Mouse (Mus musculus): ENCODE results near the gene Ifitm10. TPM values are rescaled to one million over a fixed set of nuclear protein-coding genes. Genes with fewer than 3 reads are reported as not detected.

Gene Ifitm10
- polyA plus RNA-seq, 1 experiment from 2014 or later, result 1.9 TPM

- peaks cover 27% of the 10 kb centered on the region for H3K27me3 ChIP-seq (replicated peaks)
- no peak overlapping the region for H3K9ac ChIP-seq
- no peaks in the 10 kb centered on the region for H3K9me3 ChIP-seq
- no peak overlapping the region for H3K4me3 ChIP-seq (replicated peaks)
- peaks cover 27% of the 10 kb centered on the region for H3K36me3 ChIP-seq
- no peak overlapping the region for H3K27ac ChIP-seq
- no peak overlapping the region for H3K4me2 ChIP-seq (replicated peaks)
- ATAC-seq, result no peak
- H3K4me1 ChIP-seq (replicated peaks), result peaks cover 8% of the 10 kb centered on the region
- 92% methylated on average over 5 of the region's 5 CpGs for WGBS
These were observed 961 bp upstream of the Ifitm10 start for GRCm38 (mm10) chr7:142374413-142375015.

GRCm38 (mm10) chr7:142373039-142373438, 514 bp downstream of the Ifitm10 start:
- Histone ChIP-seq H3K9me3 (no peaks in the 10 kb centered on the region), H3K9ac (no peak overlapping the region), H3K27me3 (replicated peaks) (peaks cover 27% of the 10 kb centered on the region), H3K4me1 (replicated peaks) (peaks cover 8% of the 10 kb centered on the region), H3K4me2 (replicated peaks) (no peak overlapping the region), H3K4me3 (replicated peaks) (no peak overlapping the region), H3K36me3 (peaks cover 15% of the 10 kb centered on the region), H3K27ac (no peak overlapping the region)
- no peak for ATAC-seq
- 73% methylated on average over 5 of the region's 5 CpGs for WGBS

GRCm38 (mm10) chr7:142371768-142372661, 1.5 kb downstream of the Ifitm10 start:
- Histone ChIP-seq H3K4me3 (replicated peaks) (peak overlapping the region; percentile 39), H3K27me3 (replicated peaks) (peaks cover 27% of the 10 kb centered on the region), H3K4me2 (replicated peaks) (peak overlapping the region; percentile 87), H3K4me1 (replicated peaks) (peaks cover 8% of the 10 kb centered on the region), H3K27ac (no peak overlapping the region), H3K9me3 (no peaks in the 10 kb centered on the region), H3K9ac (peak overlapping the region; percentile 40), H3K36me3 (peaks cover 11% of the 10 kb centered on the region)
- peak; percentile 28 for ATAC-seq
- WGBS, result 2% methylated on average over 60 of the region's 64 CpGs

GRCm38 (mm10) chr7:142371398-142371767, 2.2 kb downstream of the Ifitm10 start:
- WGBS, result 27% methylated on average over 11 of the region's 11 CpGs
- Histone ChIP-seq H3K27me3 (replicated peaks) (peaks cover 27% of the 10 kb centered on the region), H3K9ac (no peak overlapping the region), H3K4me3 (replicated peaks) (peak overlapping the region; percentile 39), H3K4me1 (replicated peaks) (peaks cover 8% of the 10 kb centered on the region), H3K4me2 (replicated peaks) (peak overlapping the region; percentile 87), H3K9me3 (no peaks in the 10 kb centered on the region), H3K27ac (no peak overlapping the region), H3K36me3 (peaks cover 6% of the 10 kb centered on the region)
- ATAC-seq, result peak; percentile 5; the same call in 1 of the 2 replicates

- peaks cover 27% of the 10 kb centered on the region for H3K27me3 ChIP-seq (replicated peaks)
- no peak for ATAC-seq
- H3K9me3 ChIP-seq, result no peaks in the 10 kb centered on the region
- no peak overlapping the region for H3K4me3 ChIP-seq (replicated peaks)
- peaks cover 8% of the 10 kb centered on the region for H3K4me1 ChIP-seq (replicated peaks)
- WGBS, result 83% methylated on average over 18 of the region's 18 CpGs
- peaks cover 2% of the 10 kb centered on the region; the same call in 1 of the 2 replicates for H3K36me3 ChIP-seq
- no peak overlapping the region for H3K9ac ChIP-seq
- no peak overlapping the region for H3K27ac ChIP-seq
- peak overlapping the region; percentile 87; the same call in 1 of the 2 replicates for H3K4me2 ChIP-seq (replicated peaks)
These were observed 2.6 kb downstream of the Ifitm10 start for GRCm38 (mm10) chr7:142370937-142371336.

GRCm38 (mm10) chr7:142369820-142370219, 3.7 kb downstream of the Ifitm10 start:
- H3K4me1 ChIP-seq (replicated peaks), result peaks cover 8% of the 10 kb centered on the region
- H3K9me3 ChIP-seq, result no peaks in the 10 kb centered on the region
- no peak overlapping the region for H3K4me2 ChIP-seq (replicated peaks)
- H3K27ac ChIP-seq, result no peak overlapping the region
- no peak overlapping the region for H3K9ac ChIP-seq
- H3K36me3 ChIP-seq, result no peaks in the 10 kb centered on the region
- H3K4me3 ChIP-seq (replicated peaks), result no peak overlapping the region
- 64% methylated on average over 6 of the region's 6 CpGs for WGBS
- ATAC-seq, result no peak
- peaks cover 27% of the 10 kb centered on the region for H3K27me3 ChIP-seq (replicated peaks)

GRCm38 (mm10) chr7:142368856-142369255, 4.7 kb downstream of the Ifitm10 start:
- Histone ChIP-seq H3K4me1 (replicated peaks) (peaks cover 8% of the 10 kb centered on the region), H3K36me3 (no peaks in the 10 kb centered on the region), H3K4me2 (replicated peaks) (no peak overlapping the region), H3K27me3 (replicated peaks) (peaks cover 27% of the 10 kb centered on the region), H3K4me3 (replicated peaks) (no peak overlapping the region), H3K27ac (no peak overlapping the region), H3K9me3 (no peaks in the 10 kb centered on the region), H3K9ac (no peak overlapping the region)
- no peak for ATAC-seq
- WGBS, result 75% methylated on average over 2 of the region's 2 CpGs

GRCm38 (mm10) chr7:142363107-142363506, 10.4 kb downstream of the Ifitm10 start:
- Histone ChIP-seq H3K4me2 (replicated peaks) (no peak overlapping the region), H3K4me1 (replicated peaks) (no peaks in the 10 kb centered on the region), H3K9me3 (no peaks in the 10 kb centered on the region), H3K36me3 (no peaks in the 10 kb centered on the region), H3K27ac (no peak overlapping the region), H3K4me3 (replicated peaks) (no peak overlapping the region), H3K9ac (no peak overlapping the region), H3K27me3 (replicated peaks) (no peaks in the 10 kb centered on the region)
- WGBS, result 77% methylated on average over 4 of the region's 4 CpGs
- ATAC-seq, result no peak

- no peaks in the 10 kb centered on the region for H3K27me3 ChIP-seq (replicated peaks)
These were observed 12.8 kb downstream of the Ifitm10 start for GRCm38 (mm10) chr7:142360743-142361142.

GRCm38 (mm10) chr7:142359129-142359528, 14.4 kb downstream of the Ifitm10 start:
- Histone ChIP-seq H3K4me1 (replicated peaks) (no peaks in the 10 kb centered on the region), H3K9me3 (no peaks in the 10 kb centered on the region), H3K4me2 (replicated peaks) (no peak overlapping the region), H3K9ac (no peak overlapping the region), H3K27me3 (replicated peaks) (no peaks in the 10 kb centered on the region), H3K27ac (no peak overlapping the region), H3K4me3 (replicated peaks) (no peak overlapping the region), H3K36me3 (no peaks in the 10 kb centered on the region)
- 50% methylated on average over 8 of the region's 8 CpGs for WGBS
- ATAC-seq, result no peak

More at GRCm38 (mm10) chr7:142360743-142361142, 12.8 kb downstream of the Ifitm10 start:
- no peaks in the 10 kb centered on the region for H3K9me3 ChIP-seq
- no peaks in the 10 kb centered on the region for H3K36me3 ChIP-seq
- H3K4me2 ChIP-seq (replicated peaks), result no peak overlapping the region
- no peaks in the 10 kb centered on the region for H3K4me1 ChIP-seq (replicated peaks)
- no peak for ATAC-seq
- H3K4me3 ChIP-seq (replicated peaks), result no peak overlapping the region
- no peak overlapping the region for H3K27ac ChIP-seq
- no peak overlapping the region for H3K9ac ChIP-seq

GRCm38 (mm10) chr7:142357566-142357965, 16.0 kb downstream of the Ifitm10 start:
- no peak overlapping the region for H3K4me2 ChIP-seq (replicated peaks)
- ATAC-seq, result no peak
- no peak overlapping the region for H3K27ac ChIP-seq
- H3K4me1 ChIP-seq (replicated peaks), result 0 out of 2 replicates have a peak, but pooled peaks cover 2% of the 10 kb centered on the region
- H3K36me3 ChIP-seq, result no peaks in the 10 kb centered on the region
- H3K9me3 ChIP-seq, result no peaks in the 10 kb centered on the region
- H3K27me3 ChIP-seq (replicated peaks), result no peaks in the 10 kb centered on the region
- H3K9ac ChIP-seq, result no peak overlapping the region
- no peak overlapping the region for H3K4me3 ChIP-seq (replicated peaks)
- WGBS, result 67% methylated on average over 3 of the region's 3 CpGs

- ATAC-seq, result peak; percentile 22; the same call in 1 of the 2 replicates
- WGBS, result 48% methylated on average over 8 of the region's 8 CpGs
- no peak overlapping the region for H3K27ac ChIP-seq
- peaks cover 6% of the 10 kb centered on the region; the same call in 1 of the 2 replicates for H3K4me1 ChIP-seq (replicated peaks)
- no peak overlapping the region for H3K4me2 ChIP-seq (replicated peaks)
- H3K27me3 ChIP-seq (replicated peaks), result no peaks in the 10 kb centered on the region
- H3K9ac ChIP-seq, result no peak overlapping the region
- H3K4me3 ChIP-seq (replicated peaks), result no peak overlapping the region
- H3K9me3 ChIP-seq, result no peaks in the 10 kb centered on the region
- H3K36me3 ChIP-seq, result no peaks in the 10 kb centered on the region
These were observed 18.8 kb downstream of the Ifitm10 start for GRCm38 (mm10) chr7:142354661-142355233.

All from intestine, embryonic 15.5 days (tissue).